Mouse (Mus musculus) frontal cortex, adult 2 months (tissue): ENCODE results near the gene Aff3. TPM values are rescaled to one million over a fixed set of nuclear protein-coding genes. Genes with fewer than 3 reads are reported as not detected.
A peak's percentile ranks its signal among the peaks of the same experiment; 100 is the strongest.
"Not testable (repeated sequence)": the region's sequence is repeated elsewhere in the genome, so short reads cannot be mapped to it uniquely, and the experiment has no call there.

Experiments used
- DNase-seq, 2 experiments: peaks; one replicate each; pipeline ENCODE4 v3.0.0; 2022; ENCODE audit warnings: low spot score in 1 of 2; ENCODE audit errors: extremely low spot score in 1 of 2
- polyA plus RNA-seq: library from polyadenylated mRNA; depleted of rRNA; stranded (reverse); fragments of >200 nt; gene quantifications from 2 replicates; pipeline ENCODE4 v1.2.3, GENCODE M21; 2012

The Aff3 gene
- polyA plus RNA-seq, 1 experiment: 32.1 TPM

- DNase-seq: no peak
Observed at GRCm38 (mm10) chr1:38447581-38447980, 217.2 kb downstream of the Aff3 start.

GRCm38 (mm10) chr1:38446152-38446820 is 218.5 kb downstream of the Aff3 start:
- peak in 1 of 2 experiments; percentile 48 for DNase-seq

GRCm38 (mm10) chr1:38442887-38443286 is 221.9 kb downstream of the Aff3 start:
- DNase-seq: no peak

- DNase-seq: no peak
Observed at GRCm38 (mm10) chr1:38442479-38442878, 222.3 kb downstream of the Aff3 start.

- DNase-seq: no peak
Observed at GRCm38 (mm10) chr1:38441800-38442199, 223.0 kb downstream of the Aff3 start.

- no peak for DNase-seq
Observed at GRCm38 (mm10) chr1:38440471-38440815, 224.3 kb downstream of the Aff3 start.

GRCm38 (mm10) chr1:38439751-38440470 is 224.8 kb downstream of the Aff3 start:
- no peak for DNase-seq

- DNase-seq: peak; percentile 85 to 92
Observed at GRCm38 (mm10) chr1:38438447-38438846, 226.3 kb downstream of the Aff3 start.

GRCm38 (mm10) chr1:38437671-38438070 is 227.1 kb downstream of the Aff3 start:
- DNase-seq: peak in 1 of 2 experiments; percentile 57

- DNase-seq: no peak
Observed at GRCm38 (mm10) chr1:38436471-38437340, 228.0 kb downstream of the Aff3 start.

GRCm38 (mm10) chr1:38430311-38430710 is 234.4 kb downstream of the Aff3 start:
- not testable (repeated sequence) for DNase-seq

GRCm38 (mm10) chr1:38428708-38429683 is 235.8 kb downstream of the Aff3 start:
- DNase-seq: peak; percentile 72 to 83

- no peak for DNase-seq
Observed at GRCm38 (mm10) chr1:38422921-38423320, 241.8 kb downstream of the Aff3 start.

- DNase-seq: no peak
Observed at GRCm38 (mm10) chr1:38419331-38419730, 245.4 kb downstream of the Aff3 start.

- peak in 1 of 2 experiments; percentile 60 for DNase-seq
Observed at GRCm38 (mm10) chr1:38418181-38419032, 246.3 kb downstream of the Aff3 start.

GRCm38 (mm10) chr1:38417196-38417595 is 247.6 kb downstream of the Aff3 start:
- no peak for DNase-seq

- no peak for DNase-seq
Observed at GRCm38 (mm10) chr1:38415511-38415910, 249.2 kb downstream of the Aff3 start.

- no peak for DNase-seq
Observed at GRCm38 (mm10) chr1:38411106-38411505, 253.6 kb downstream of the Aff3 start.

- peak in 1 of 2 experiments; percentile 48 for DNase-seq
Observed at GRCm38 (mm10) chr1:38410457-38410856, 254.3 kb downstream of the Aff3 start.
